Mouse (Mus musculus): ENCODE measurements around the gene Olfr1336. TPM values are rescaled to one million over a fixed set of nuclear protein-coding genes. Genes with fewer than 3 reads are reported as not detected.
A peak's percentile ranks its signal among the peaks of the same experiment; 100 is the strongest.

The Olfr1336 gene
- not detected in 2 replicates for polyA plus RNA-seq (2015; fragmentation: Nextera tagmentation; extraction: Ambion mirVana)

DNA sequence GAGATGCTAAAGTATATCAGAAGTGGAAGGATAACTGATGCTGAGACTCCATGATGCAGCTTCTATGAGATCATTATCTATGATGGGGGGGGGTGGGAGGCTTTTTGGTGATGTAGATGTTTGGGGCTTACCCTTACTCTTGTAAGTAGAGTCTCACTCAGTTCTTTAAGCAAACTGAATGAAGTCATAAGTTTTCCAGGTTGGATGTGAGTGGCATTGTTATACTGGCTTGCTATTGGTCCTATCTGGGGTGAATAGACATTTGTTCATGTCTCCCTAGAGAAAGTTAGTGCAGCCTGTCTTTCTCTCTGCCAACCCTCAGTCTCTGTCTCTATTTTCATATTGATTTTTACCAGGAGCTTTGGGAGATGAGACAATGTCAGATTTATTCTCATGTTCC is at the start of gene Olfr1336:
Gene Olfr1336, plus strand, starts transcription at position 301 of the 400 bp plus-strand sequence.
- no peaks in the 10 kb centered on the region for H3K36me3 ChIP-seq (replicated peaks; ENCODE audit: insufficient read depth, low read length)
- DNase-seq (no peak), ATAC-seq (no peak)
- H3K27me3 ChIP-seq (ENCODE audit: insufficient read depth, low read length), result no peaks in the 10 kb centered on the region
- H3K4me2 ChIP-seq (ENCODE audit: low read depth, low read length), result no peak within 1 kb of the TSS
- no peak for TF ChIP-seq EP300 (IDR thresholded peaks at IDR 0.05; ENCODE audit: low read depth)
- no peak for TF ChIP-seq CTCF (IDR thresholded peaks at IDR 0.05; ENCODE audit: low read depth)
- no peaks in the 10 kb centered on the region for H3K9me3 ChIP-seq (ENCODE audit: low read length)
- H3K4me3 ChIP-seq (ENCODE audit: low read depth, low read length), result no peak within 1 kb of the TSS
- H3K4me1 ChIP-seq (ENCODE audit: insufficient read depth), result no peaks in the 10 kb centered on the region
- no peak within 1 kb of the TSS for H3K27ac ChIP-seq (ENCODE audit: low read depth)
- H3K9ac ChIP-seq (replicated peaks), result no peak within 1 kb of the TSS

DNA sequence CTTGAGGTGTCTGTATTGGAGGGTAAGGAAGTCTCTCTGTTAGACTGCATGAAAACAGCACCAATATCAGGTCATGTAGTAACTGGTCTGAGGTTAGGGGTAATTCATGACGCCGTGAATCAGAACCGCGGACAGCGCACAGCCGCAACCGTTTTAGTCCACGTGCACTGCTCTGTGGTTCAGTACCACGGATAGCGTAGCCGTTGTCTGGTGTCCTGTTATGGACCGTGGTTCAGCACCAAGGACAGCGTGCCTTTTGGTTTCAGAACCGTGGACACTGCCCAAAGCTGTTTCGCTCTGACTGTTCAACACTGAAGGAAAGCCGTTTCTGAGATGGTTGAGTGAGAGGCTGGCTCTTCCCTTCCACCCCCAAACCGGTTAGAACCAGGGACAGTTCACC is 45.9 kb upstream of the Olfr1336 start, which contains the start of gene Gm20715:
Gene Gm20715, plus strand, starts transcription at position 235 of the 400 bp plus-strand sequence.
- Histone ChIP-seq H3K27ac (ENCODE audit: low read depth) (no peak within 1 kb of the TSS), H3K9ac (replicated peaks) (no peak within 1 kb of the TSS), H3K4me3 (ENCODE audit: low read depth, low read length) (no peak within 1 kb of the TSS), H3K27me3 (ENCODE audit: insufficient read depth, low read length) (no peaks in the 10 kb centered on the region), H3K4me2 (ENCODE audit: low read depth, low read length) (no peak within 1 kb of the TSS), H3K9me3 (ENCODE audit: low read length) (no peaks in the 10 kb centered on the region), H3K36me3 (replicated peaks; ENCODE audit: insufficient read depth, low read length) (no peaks in the 10 kb centered on the region), H3K4me1 (ENCODE audit: insufficient read depth) (no peaks in the 10 kb centered on the region)
- WGBS (ENCODE audit: insufficient replicate concordance), result 2% methylated on average over 17 of the region's 17 CpGs
- peak; percentile 92 for DNase-seq
- no peak for TF ChIP-seq EP300 (IDR thresholded peaks at IDR 0.05; ENCODE audit: low read depth)
- peak; percentile 28; the same call in 1 of the 2 replicates for TF ChIP-seq CTCF (IDR thresholded peaks at IDR 0.05; ENCODE audit: low read depth)
- ATAC-seq, result peak; percentile 100

DNA sequence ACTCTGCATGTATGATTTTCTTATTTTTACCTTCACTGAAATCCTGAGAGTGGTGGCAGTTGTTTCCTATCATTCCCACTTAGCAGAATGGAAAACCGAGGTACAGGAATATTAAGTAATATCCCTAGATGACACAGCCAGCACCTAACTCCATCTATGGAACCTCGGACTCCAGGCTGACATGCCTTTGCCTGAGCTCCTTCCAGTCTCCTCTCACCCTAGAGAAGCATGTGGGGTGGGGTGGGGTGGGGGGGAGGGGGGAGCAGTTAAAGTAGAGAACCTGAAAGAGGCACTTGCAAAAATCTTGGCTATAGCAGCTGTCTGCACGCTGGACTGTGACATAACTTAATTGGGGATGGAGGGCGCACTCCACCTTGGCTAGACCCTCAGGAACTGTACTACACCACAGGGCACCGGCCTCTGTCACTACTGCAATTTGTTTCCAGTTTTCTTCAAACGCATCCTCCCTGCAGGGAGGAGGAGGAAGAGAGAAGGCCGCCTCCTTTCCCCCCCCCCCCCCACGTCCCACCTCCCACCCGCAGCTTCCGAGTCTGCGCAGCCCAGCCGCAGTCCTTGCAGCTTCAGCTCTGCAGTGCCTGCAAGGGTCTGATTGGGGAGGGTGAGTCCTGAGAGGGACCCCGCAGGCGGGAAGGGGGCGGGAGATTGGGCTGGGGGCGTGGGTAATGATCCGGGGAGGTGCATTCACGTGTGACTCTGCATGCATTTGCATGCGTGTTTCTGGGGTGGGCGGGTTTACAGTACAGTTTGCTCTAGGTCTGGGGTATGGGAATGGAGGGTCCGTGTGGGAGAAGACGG is 41.1 kb upstream of the Olfr1336 start:
- no peak for ATAC-seq
- 7% methylated on average over 19 of the region's 22 CpGs for whole genome bisulfite sequencing (ENCODE audit: insufficient replicate concordance)
- no peaks in the 10 kb centered on the region for H3K27me3 ChIP-seq (ENCODE audit: insufficient read depth, low read length)
- H3K9me3 ChIP-seq (ENCODE audit: low read length), result no peaks in the 10 kb centered on the region
- no peak overlapping the region for H3K4me2 ChIP-seq (ENCODE audit: low read depth, low read length)
- no peaks in the 10 kb centered on the region for H3K4me1 ChIP-seq (ENCODE audit: insufficient read depth)
- DNase-seq, result no peak
- TF ChIP-seq EP300 (IDR thresholded peaks at IDR 0.05; ENCODE audit: low read depth), result no peak
- no peak for TF ChIP-seq CTCF (IDR thresholded peaks at IDR 0.05; ENCODE audit: low read depth)
- no peak overlapping the region for H3K4me3 ChIP-seq (ENCODE audit: low read depth, low read length)
- no peaks in the 10 kb centered on the region for H3K36me3 ChIP-seq (replicated peaks; ENCODE audit: insufficient read depth, low read length)
- no peak overlapping the region for H3K27ac ChIP-seq (ENCODE audit: low read depth)
- no peak overlapping the region for H3K9ac ChIP-seq (replicated peaks)

DNA sequence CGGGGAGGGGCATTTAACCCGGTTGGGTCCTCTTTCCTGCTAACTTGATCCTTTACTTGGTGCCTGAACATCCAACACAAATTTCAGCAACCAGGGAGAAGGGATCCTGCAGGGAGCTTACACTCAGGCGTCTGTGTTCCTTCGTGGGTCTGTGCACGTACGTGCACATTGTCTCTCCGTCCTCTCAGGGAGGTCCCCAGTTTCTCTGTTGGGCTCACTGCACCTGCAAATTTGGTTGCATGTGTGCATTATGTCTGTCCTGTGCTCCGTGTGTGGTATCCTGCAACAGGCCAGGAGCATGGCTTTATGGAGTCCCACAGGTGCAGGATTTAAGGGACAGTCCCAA is 40.6 kb upstream of the Olfr1336 start:
- no peak for ATAC-seq
- TF ChIP-seq CTCF (IDR thresholded peaks at IDR 0.05; ENCODE audit: low read depth) (no peak), EP300 (IDR thresholded peaks at IDR 0.05; ENCODE audit: low read depth) (no peak)
- H3K27ac ChIP-seq (ENCODE audit: low read depth), result no peak overlapping the region
- 16% methylated on average over 8 of the region's 8 CpGs for WGBS (ENCODE audit: insufficient replicate concordance)
- H3K9ac ChIP-seq (replicated peaks), result no peak overlapping the region
- no peaks in the 10 kb centered on the region for H3K27me3 ChIP-seq (ENCODE audit: insufficient read depth, low read length)
- H3K4me3 ChIP-seq (ENCODE audit: low read depth, low read length), result no peak overlapping the region
- no peaks in the 10 kb centered on the region for H3K4me1 ChIP-seq (ENCODE audit: insufficient read depth)
- H3K4me2 ChIP-seq (ENCODE audit: low read depth, low read length), result no peak overlapping the region
- DNase-seq, result no peak
- H3K9me3 ChIP-seq (ENCODE audit: low read length), result no peaks in the 10 kb centered on the region
- no peaks in the 10 kb centered on the region for H3K36me3 ChIP-seq (replicated peaks; ENCODE audit: insufficient read depth, low read length)

DNA sequence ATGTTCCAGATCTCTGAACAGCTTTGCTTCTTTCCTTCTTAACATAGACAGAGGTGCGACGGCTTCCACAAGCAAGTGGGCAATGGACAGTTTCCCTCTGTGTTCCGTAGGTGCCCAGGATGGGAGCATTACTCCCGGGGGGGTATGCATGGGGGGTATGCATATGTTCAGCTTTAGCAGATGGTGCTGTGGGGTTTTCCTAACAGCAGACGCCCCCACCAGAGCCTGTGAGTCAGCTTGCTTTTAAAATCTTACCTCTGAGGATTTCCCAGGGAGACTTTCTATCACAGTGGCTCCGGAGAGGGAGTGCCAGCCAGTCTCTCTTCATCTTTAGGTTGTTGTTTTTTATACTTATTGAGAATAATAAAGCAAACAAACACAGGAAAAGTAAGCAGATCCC is 36.1 kb upstream of the Olfr1336 start:
- Histone ChIP-seq H3K4me1 (ENCODE audit: insufficient read depth) (no peaks in the 10 kb centered on the region), H3K4me3 (ENCODE audit: low read depth, low read length) (no peak overlapping the region), H3K27ac (ENCODE audit: low read depth) (no peak overlapping the region), H3K4me2 (ENCODE audit: low read depth, low read length) (no peak overlapping the region), H3K9me3 (ENCODE audit: low read length) (no peaks in the 10 kb centered on the region), H3K9ac (replicated peaks) (no peak overlapping the region), H3K36me3 (replicated peaks; ENCODE audit: insufficient read depth, low read length) (no peaks in the 10 kb centered on the region), H3K27me3 (ENCODE audit: insufficient read depth, low read length) (no peaks in the 10 kb centered on the region)
- 63% methylated on average over 6 of the region's 6 CpGs for WGBS (ENCODE audit: insufficient replicate concordance)
- ATAC-seq (no peak), DNase-seq (no peak)
- TF ChIP-seq EP300 (IDR thresholded peaks at IDR 0.05; ENCODE audit: low read depth) (no peak), CTCF (IDR thresholded peaks at IDR 0.05; ENCODE audit: low read depth) (no peak)

DNA sequence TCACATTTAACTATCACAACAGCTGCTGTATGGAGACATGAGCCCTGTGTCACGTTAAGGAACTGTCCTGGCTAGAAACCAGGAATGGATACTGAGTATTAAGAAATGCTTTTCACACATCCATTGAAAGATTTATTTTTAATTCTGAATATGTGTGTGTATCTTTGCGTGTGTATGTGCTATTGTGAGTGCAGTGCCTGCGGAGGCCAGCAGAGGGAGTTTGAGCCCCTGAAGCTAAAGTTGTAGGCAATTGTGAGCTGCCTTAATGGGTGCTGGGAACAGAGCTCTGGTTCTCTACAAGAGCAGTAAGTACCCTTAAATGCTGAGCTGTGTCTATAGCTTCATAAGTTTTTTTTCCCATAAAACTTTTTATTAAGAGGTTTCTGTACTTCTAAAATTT is 26.6 kb upstream of the Olfr1336 start:
- ATAC-seq, result no peak
- WGBS (ENCODE audit: insufficient replicate concordance), result 77% methylated on average over 3 of the region's 3 CpGs

More for the DNA sequence above, 26.6 kb upstream of the Olfr1336 start:
- no peak for DNase-seq
- Histone ChIP-seq H3K4me3 (ENCODE audit: low read depth, low read length) (no peak overlapping the region), H3K9ac (replicated peaks) (no peak overlapping the region), H3K4me1 (ENCODE audit: insufficient read depth) (no peaks in the 10 kb centered on the region), H3K36me3 (replicated peaks; ENCODE audit: insufficient read depth, low read length) (no peaks in the 10 kb centered on the region), H3K27me3 (ENCODE audit: insufficient read depth, low read length) (no peaks in the 10 kb centered on the region), H3K4me2 (ENCODE audit: low read depth, low read length) (no peak overlapping the region), H3K27ac (ENCODE audit: low read depth) (no peak overlapping the region), H3K9me3 (ENCODE audit: low read length) (no peaks in the 10 kb centered on the region; the same call in 1 of the 2 replicates)
- TF ChIP-seq EP300 (IDR thresholded peaks at IDR 0.05; ENCODE audit: low read depth) (no peak), CTCF (IDR thresholded peaks at IDR 0.05; ENCODE audit: low read depth) (0 out of 2 replicates have a peak, but pooled peaks have one; percentile 30)
